In the genomic region with DNA sequence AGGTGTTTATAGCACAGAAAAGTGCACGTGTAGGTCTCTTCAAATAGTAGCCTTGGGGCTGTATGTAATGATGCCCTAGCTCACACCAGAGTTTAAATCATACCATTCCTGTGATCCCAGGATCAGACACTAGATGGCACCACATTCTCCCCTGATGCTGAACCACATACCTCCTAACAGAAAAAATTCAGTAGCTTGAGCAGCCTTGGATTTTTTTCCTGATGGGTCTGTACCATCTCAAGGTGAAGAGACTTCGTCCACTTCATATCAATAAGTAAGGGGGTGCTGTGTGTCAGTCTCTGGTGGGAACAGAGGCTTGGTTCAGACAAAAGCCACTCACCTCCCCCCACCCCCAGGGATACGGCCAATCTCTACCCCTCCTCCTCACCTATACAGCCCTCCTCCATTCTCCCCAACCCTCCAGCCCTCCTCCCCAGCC, we compare ENCODE assay signal across 8 mouse cellular contexts. TPM values are rescaled to one million over a fixed set of nuclear protein-coding genes. Genes with fewer than 3 reads are reported as not detected.
DNase-seq lines count a peak whose midpoint lies in the region; ATAC-seq lines count a peak whose summit lies in the region.

No protein-coding gene starts in this region.

- no peaks in the 10 kb centered on the region for H3K4me1 ChIP-seq in midbrain, embryonic 11.5 days (ENCODE audit: control insufficient read depth, insufficient read depth, low read length)

- H3K36me3 ChIP-seq in midbrain, embryonic 11.5 days (ENCODE audit: control insufficient read depth, insufficient read depth, low read length): no peaks in the 10 kb centered on the region

- no peak overlapping the region for H3K4me2 ChIP-seq in midbrain, embryonic 11.5 days

- no peaks in the 10 kb centered on the region for H3K9me3 ChIP-seq in midbrain, embryonic 11.5 days (ENCODE audit: control insufficient read depth, low read length)

- DNase-seq in 3T3-L1 (ENCODE audit: low read depth, low spot score) (peak; percentile 92), ZHBTc4 (ENCODE audit: low read depth, low spot score) (peak; percentile 87)
- peak; percentile 47 to 80 for DNase-seq in cerebellum, postnatal 4 days (ENCODE audit: low spot score in 2 of 2)
- DNase-seq in gastrocnemius, postnatal 14 days: peak; percentile 46
- DNase-seq in kidney, adult 11 months: peak; percentile 49
- DNase-seq in left cerebral cortex, postnatal 4 days: peak; percentile 71
- DNase-seq in midbrain, embryonic 11.5 days (ENCODE audit: low spot score, missing footprints): peak; percentile 98
- DNase-seq in spleen, postnatal 14 days (ENCODE audit: low spot score in 2 of 2): peak; percentile 34 to 71

- intact Hi-C loops in gastrocnemius, postnatal 14 days (cut with DNase I; ENCODE audit: low total_unique reads): loop anchor here (5.0 to 10.0 kb wide), 2 partner anchors 89 to 117 kb away; no protein-coding TSS in a partner anchor
- intact Hi-C loops in left cerebral cortex, postnatal 4 days (cut with DNase I): no loop called here

- H3K4me3 ChIP-seq in midbrain, embryonic 11.5 days (ENCODE audit: low read depth, low read length): no peak overlapping the region

- ATAC-seq in midbrain, embryonic 11.5 days (ENCODE audit: low FRiP score): peak; percentile 75

- WGBS in midbrain, embryonic 11.5 days: 24% methylated on average over 3 of the region's 3 CpGs

- no peak overlapping the region for H3K27ac ChIP-seq in midbrain, embryonic 11.5 days (ENCODE audit: low read depth, low read length)

- H3K9ac ChIP-seq in midbrain, embryonic 11.5 days (ENCODE audit: low read length): no peak overlapping the region

- no peaks in the 10 kb centered on the region for H3K27me3 ChIP-seq in midbrain, embryonic 11.5 days (ENCODE audit: control insufficient read depth, insufficient read depth, low read length)

RNA-seq across cellular contexts. Expression of a gene that starts 18.3 kb away (rescaled TPM):
- total RNA-seq in gastrocnemius, postnatal 14 days (2021): 10 to 100 TPM; 34.0 to 51.7 TPM
- total RNA-seq in left cerebral cortex, postnatal 4 days (2021): 10 to 100 TPM; 52.3 to 53.4 TPM
- polyA plus RNA-seq in midbrain, embryonic 11.5 days (2014; fragmentation: Nextera tagmentation; extraction: Ambion mirVana): 83.6 and 89.2 TPM in 2 replicates

Comparison
In these comparisons a context has a peak if more than half of its experiments do, and no peak if none do; other contexts are left out.
1. DNase-seq: peak in every context shown above with its lines; median percentile 98 in midbrain, embryonic 11.5 days; 92 in 3T3-L1; 87 in ZHBTc4; 71 in left cerebral cortex, postnatal 4 days; 64 in cerebellum, postnatal 4 days; 52 in spleen, postnatal 14 days; 49 in kidney, adult 11 months; 46 in gastrocnemius, postnatal 14 days.